Mouse (Mus musculus): ENCODE measurements around the gene Pip5k1b. TPM values are rescaled to one million over a fixed set of nuclear protein-coding genes. Genes with fewer than 3 reads are reported as not detected.

The Pip5k1b gene
- polyA plus RNA-seq, 1 experiment from 2014 or later: 1.8 TPM

DNA sequence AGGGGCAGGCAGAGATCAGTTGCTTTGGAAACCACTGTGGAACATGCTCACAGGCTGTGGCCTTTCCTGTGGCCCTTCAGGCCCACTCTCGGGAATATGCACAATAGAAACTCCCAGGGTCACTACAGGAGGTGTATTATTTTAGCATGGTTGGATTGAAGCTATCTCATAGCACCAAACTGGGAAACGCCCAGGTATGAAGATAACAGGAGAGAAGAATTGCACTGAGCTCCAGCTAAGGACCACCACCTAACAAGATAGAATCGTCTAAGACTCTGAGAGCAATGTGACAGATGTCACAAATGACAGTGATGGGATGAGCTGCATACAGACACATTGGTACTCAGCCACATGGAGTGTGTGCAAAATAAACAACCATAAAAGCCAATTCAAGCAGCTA lies 281.4 kb downstream of the Pip5k1b start:
- ATAC-seq: no peak
- H3K4me2 ChIP-seq (ENCODE audit: low read length): no peak overlapping the region
- H3K4me3 ChIP-seq (replicated peaks; ENCODE audit: low read length): no peak overlapping the region
- no peaks in the 10 kb centered on the region for H3K36me3 ChIP-seq (ENCODE audit: control insufficient read depth, insufficient read depth)
- H3K27me3 ChIP-seq (replicated peaks; ENCODE audit: control insufficient read depth, insufficient read depth, low read length): no peaks in the 10 kb centered on the region
- H3K9ac ChIP-seq (replicated peaks; ENCODE audit: low read depth, low read length): no peak overlapping the region
- no peak overlapping the region for H3K27ac ChIP-seq (ENCODE audit: low read length)
- 55% methylated on average over 3 of the region's 3 CpGs for WGBS
- H3K4me1 ChIP-seq (replicated peaks; ENCODE audit: control insufficient read depth, insufficient read depth, low read length): peaks cover 11% of the 10 kb centered on the region
- no peaks in the 10 kb centered on the region for H3K9me3 ChIP-seq (ENCODE audit: control insufficient read depth, low read length)

DNA sequence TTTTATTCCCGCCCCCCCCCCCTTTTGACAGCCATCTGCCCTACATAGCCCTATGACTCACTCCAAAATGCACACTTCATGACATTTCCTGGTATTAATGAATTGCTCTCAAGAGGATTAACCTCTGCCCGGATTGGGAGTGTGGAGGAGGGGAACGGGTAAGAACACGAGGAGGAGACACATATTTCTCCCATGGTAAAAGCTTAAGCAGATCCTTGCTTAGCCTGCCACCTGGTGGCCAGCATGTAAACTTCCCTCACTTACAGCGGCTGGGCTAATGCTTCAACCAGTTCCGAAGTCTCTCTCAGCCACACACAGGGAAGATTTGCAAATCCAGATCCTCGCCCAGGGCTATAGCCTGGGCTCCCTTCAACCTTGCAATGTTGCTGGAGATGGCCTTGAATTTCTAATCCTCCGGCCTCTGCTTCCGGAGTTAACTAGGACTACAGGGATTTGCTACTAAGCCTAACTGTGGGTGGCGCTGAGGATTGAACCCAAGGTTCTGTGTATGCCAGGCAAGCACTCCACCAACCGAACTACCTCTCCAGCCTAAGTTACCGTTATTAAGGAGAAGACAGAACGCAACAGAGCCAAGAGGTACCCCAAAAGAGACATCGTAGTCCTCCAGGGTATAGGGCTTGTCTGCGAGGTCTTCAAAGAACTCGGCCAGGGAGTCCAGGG lies 283.8 kb downstream of the Pip5k1b start:
- no peak overlapping the region for H3K9ac ChIP-seq (replicated peaks; ENCODE audit: low read depth, low read length)
- H3K4me2 ChIP-seq (ENCODE audit: low read length): peak overlapping the region; percentile 38
- H3K27me3 ChIP-seq (replicated peaks; ENCODE audit: control insufficient read depth, insufficient read depth, low read length): no peaks in the 10 kb centered on the region
- no peaks in the 10 kb centered on the region for H3K36me3 ChIP-seq (ENCODE audit: control insufficient read depth, insufficient read depth)
- peaks cover 29% of the 10 kb centered on the region for H3K4me1 ChIP-seq (replicated peaks; ENCODE audit: control insufficient read depth, insufficient read depth, low read length)
- H3K9me3 ChIP-seq (ENCODE audit: control insufficient read depth, low read length): no peaks in the 10 kb centered on the region
- H3K27ac ChIP-seq (ENCODE audit: low read length): no peak overlapping the region
- H3K4me3 ChIP-seq (replicated peaks; ENCODE audit: low read length): no peak overlapping the region
- WGBS: 42% methylated on average over 16 of the region's 16 CpGs
- ATAC-seq: peak; percentile 80

DNA sequence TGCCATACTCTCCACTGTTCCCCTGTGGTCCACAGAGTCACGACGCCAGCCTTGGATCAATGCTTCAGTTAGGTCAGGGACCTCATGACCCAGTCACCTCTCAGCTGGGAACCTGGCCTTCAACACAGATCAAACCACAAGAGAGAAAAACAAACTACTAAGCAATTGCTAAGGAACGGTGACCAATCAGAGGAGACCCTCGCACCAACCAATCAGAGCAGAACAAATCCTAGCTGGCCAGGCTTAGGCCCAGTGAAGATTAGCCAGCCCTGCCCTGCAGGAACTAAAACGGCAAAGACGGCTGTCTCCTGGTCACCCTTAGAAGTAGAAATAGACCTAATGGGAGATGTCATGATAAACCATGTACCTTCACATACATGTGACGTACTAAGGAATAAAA lies 284.3 kb downstream of the Pip5k1b start:
- ATAC-seq: peak; percentile 50
- Histone ChIP-seq H3K4me2 (ENCODE audit: low read length) (peak overlapping the region; percentile 38), H3K27ac (ENCODE audit: low read length) (no peak overlapping the region), H3K36me3 (ENCODE audit: control insufficient read depth, insufficient read depth) (no peaks in the 10 kb centered on the region), H3K27me3 (replicated peaks; ENCODE audit: control insufficient read depth, insufficient read depth, low read length) (no peaks in the 10 kb centered on the region), H3K4me1 (replicated peaks; ENCODE audit: control insufficient read depth, insufficient read depth, low read length) (peaks cover 29% of the 10 kb centered on the region), H3K4me3 (replicated peaks; ENCODE audit: low read length) (no peak overlapping the region), H3K9me3 (ENCODE audit: control insufficient read depth, low read length) (no peaks in the 10 kb centered on the region), H3K9ac (replicated peaks; ENCODE audit: low read depth, low read length) (no peak overlapping the region)
- WGBS: 38% methylated on average over 7 of the region's 7 CpGs

DNA sequence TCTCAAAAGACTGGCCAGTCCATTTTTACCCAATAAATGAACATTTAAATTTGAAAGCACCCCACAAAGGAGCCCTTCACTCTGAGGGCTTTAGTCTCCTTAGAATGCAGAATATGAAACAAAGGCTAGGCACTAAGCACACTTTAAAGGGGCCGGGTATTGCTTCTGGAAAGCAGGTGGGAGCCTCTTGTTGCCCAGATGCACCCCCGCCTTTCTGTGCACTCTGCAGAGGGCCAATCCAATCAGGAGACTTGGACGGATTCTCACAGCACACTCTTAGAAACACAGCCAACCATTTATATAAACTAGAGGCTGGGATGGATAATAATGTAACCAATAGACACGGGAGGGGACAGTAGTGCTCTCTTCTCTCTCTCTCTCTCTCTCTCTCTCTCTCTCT lies 287.1 kb downstream of the Pip5k1b start:
- H3K27me3 ChIP-seq (replicated peaks; ENCODE audit: control insufficient read depth, insufficient read depth, low read length): no peaks in the 10 kb centered on the region
- H3K4me3 ChIP-seq (replicated peaks; ENCODE audit: low read length): no peak overlapping the region
- peak overlapping the region; percentile 28 for H3K4me2 ChIP-seq (ENCODE audit: low read length)
- 11% methylated on average over 4 of the region's 4 CpGs for WGBS
- peak; percentile 78 for ATAC-seq
- peak overlapping the region; percentile 12; the same call in 1 of the 2 replicates for H3K9ac ChIP-seq (replicated peaks; ENCODE audit: low read depth, low read length)
- no peaks in the 10 kb centered on the region; the same call in 1 of the 2 replicates for H3K36me3 ChIP-seq (ENCODE audit: control insufficient read depth, insufficient read depth)
- H3K4me1 ChIP-seq (replicated peaks; ENCODE audit: control insufficient read depth, insufficient read depth, low read length): peaks cover 29% of the 10 kb centered on the region
- H3K9me3 ChIP-seq (ENCODE audit: control insufficient read depth, low read length): no peaks in the 10 kb centered on the region
- peak overlapping the region; percentile 74 for H3K27ac ChIP-seq (ENCODE audit: low read length)

DNA sequence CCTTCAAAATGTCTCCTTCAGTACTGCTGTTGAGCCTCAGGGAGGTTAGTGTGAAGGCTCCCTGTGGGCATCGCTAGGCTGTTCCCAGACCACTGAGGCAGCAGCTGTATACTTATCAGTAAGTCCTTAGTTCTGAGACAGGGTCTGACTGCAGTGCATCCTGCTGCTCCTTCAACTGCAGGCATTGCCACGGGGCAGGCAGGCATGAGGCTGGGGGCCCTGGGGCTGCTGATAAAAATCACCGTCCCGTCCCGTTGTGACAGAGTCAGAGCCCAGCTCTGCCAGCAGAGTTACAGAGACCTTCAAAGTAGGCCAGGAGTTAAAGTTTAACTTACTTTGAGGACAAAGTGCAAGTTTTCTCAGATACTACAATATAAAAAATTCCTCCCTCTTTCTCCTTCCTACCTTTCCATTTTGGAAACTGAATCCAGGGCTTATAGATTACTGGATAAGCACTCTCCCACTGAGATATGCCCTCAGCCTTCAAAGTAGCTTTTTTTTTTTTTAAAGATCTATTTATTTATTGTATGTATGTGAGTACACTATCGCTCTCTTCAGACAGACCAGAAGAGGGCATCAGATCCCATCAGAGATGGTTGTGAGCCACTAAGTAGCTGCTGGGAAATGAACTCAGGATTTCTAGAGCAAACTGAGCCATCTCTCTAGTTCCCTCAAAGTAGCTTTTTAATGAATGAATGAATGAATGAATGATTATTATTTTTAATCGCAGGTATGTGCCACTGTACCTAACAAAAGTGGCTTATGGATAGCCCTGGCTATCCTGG lies 289.4 kb downstream of the Pip5k1b start:
- Histone ChIP-seq H3K4me3 (replicated peaks; ENCODE audit: low read length) (no peak overlapping the region), H3K27me3 (replicated peaks; ENCODE audit: control insufficient read depth, insufficient read depth, low read length) (no peaks in the 10 kb centered on the region), H3K4me2 (ENCODE audit: low read length) (no peak overlapping the region), H3K9me3 (ENCODE audit: control insufficient read depth, low read length) (no peaks in the 10 kb centered on the region), H3K4me1 (replicated peaks; ENCODE audit: control insufficient read depth, insufficient read depth, low read length) (peaks cover 24% of the 10 kb centered on the region), H3K27ac (ENCODE audit: low read length) (no peak overlapping the region), H3K36me3 (ENCODE audit: control insufficient read depth, insufficient read depth) (no peaks in the 10 kb centered on the region; the same call in 1 of the 2 replicates), H3K9ac (replicated peaks; ENCODE audit: low read depth, low read length) (no peak overlapping the region)
- WGBS: 92% methylated on average over 7 of the region's 7 CpGs
- no peak for ATAC-seq

DNA sequence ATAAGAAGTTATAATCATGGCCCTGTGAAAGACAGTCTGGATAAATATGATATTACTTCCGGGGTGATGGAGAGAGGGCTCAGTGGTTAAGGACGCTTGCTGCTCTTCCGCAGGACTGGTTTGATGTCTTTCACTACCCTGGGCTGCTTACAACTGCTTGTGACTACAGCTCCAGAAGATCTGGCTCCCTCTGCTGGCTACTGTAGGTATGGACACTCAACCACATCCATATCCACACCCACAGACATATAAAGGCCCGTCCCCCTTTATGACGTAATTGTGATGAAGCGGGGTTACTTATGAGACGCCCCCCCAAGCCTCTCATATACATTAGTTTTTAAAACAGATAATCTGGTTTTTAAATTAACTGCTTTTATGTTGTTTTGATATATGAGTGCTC lies 290.7 kb downstream of the Pip5k1b start:
- Histone ChIP-seq H3K4me1 (replicated peaks; ENCODE audit: control insufficient read depth, insufficient read depth, low read length) (peaks cover 24% of the 10 kb centered on the region), H3K4me3 (replicated peaks; ENCODE audit: low read length) (no peak overlapping the region), H3K9ac (replicated peaks; ENCODE audit: low read depth, low read length) (no peak overlapping the region), H3K4me2 (ENCODE audit: low read length) (no peak overlapping the region), H3K36me3 (ENCODE audit: control insufficient read depth, insufficient read depth) (no peaks in the 10 kb centered on the region; the same call in 1 of the 2 replicates), H3K27ac (ENCODE audit: low read length) (no peak overlapping the region), H3K27me3 (replicated peaks; ENCODE audit: control insufficient read depth, insufficient read depth, low read length) (no peaks in the 10 kb centered on the region), H3K9me3 (ENCODE audit: control insufficient read depth, low read length) (no peaks in the 10 kb centered on the region)
- ATAC-seq: peak; percentile 62
- 42% methylated on average over 7 of the region's 7 CpGs for WGBS

DNA sequence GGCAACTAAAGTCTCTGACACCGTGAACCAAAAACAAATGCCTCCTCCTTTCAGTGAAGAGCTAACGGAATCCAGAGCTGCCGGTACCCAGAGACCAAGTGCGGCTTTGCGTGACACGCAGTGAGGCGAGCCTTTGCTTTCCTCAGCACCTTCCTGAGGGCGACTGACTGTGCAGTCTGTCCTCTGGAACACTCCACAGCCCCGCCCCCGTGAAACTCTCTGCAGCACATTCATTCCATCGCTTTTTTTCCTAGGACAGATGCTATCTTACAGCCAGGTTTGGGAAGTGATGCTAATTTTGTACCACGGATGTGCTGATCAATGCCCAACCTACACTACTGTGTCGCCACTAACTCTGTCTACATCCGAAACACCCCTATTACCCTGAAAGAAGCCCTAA lies 292.9 kb downstream of the Pip5k1b start:
- H3K36me3 ChIP-seq (ENCODE audit: control insufficient read depth, insufficient read depth): no peaks in the 10 kb centered on the region; the same call in 1 of the 2 replicates
- peaks cover 7% of the 10 kb centered on the region for H3K4me1 ChIP-seq (replicated peaks; ENCODE audit: control insufficient read depth, insufficient read depth, low read length)
- H3K4me2 ChIP-seq (ENCODE audit: low read length): no peak overlapping the region
- no peak overlapping the region for H3K9ac ChIP-seq (replicated peaks; ENCODE audit: low read depth, low read length)
- no peak overlapping the region for H3K4me3 ChIP-seq (replicated peaks; ENCODE audit: low read length)
- no peaks in the 10 kb centered on the region for H3K9me3 ChIP-seq (ENCODE audit: control insufficient read depth, low read length)
- ATAC-seq: no peak
- H3K27ac ChIP-seq (ENCODE audit: low read length): no peak overlapping the region
- no peaks in the 10 kb centered on the region for H3K27me3 ChIP-seq (replicated peaks; ENCODE audit: control insufficient read depth, insufficient read depth, low read length)
- 95% methylated on average over 14 of the region's 14 CpGs for WGBS

DNA sequence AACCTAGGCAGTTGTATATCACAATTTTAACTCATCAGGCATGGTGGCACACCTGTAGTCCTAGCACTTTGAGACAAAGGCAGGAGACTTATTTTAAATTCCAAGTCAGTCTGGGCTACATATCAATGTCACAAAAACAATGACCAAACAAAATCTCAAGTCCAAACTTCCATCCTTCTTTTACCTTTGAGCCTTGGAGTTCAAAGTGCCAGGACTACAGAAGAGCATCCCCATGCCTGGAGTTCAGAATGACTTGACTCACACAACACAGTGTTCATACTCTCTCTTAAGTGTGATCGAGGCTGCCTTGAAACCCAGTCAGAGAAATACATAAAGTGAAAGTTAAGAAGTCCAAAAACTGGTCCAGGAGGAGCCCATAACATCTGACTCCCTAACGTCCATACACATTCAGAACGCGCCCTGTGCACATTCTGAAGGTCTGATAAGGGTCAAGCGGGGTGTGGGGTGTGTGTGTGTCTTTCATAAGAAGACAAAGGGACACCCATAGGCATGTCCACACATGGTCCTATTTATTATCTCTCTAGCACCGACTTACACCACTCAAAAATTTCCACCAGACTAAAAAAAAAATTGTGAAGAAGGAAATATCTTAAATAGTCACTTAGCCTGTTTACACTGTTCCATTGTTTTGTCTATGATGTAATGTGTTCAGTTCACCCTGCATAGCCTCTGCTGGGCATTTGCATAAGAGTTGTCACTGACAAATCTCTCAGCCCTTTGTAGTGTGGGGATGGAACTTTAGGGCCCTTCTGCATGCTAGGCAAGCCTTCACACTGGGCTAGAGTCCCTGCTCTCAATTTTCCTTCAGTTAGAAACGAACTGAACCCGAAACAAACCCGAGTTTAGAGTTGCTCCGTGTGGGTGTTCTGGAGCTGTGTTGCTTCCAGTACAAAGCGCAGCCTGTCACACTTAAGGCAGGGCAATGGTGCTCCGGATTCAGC lies 296.0 kb downstream of the Pip5k1b start:
- Histone ChIP-seq H3K9me3 (ENCODE audit: control insufficient read depth, low read length) (no peaks in the 10 kb centered on the region), H3K27ac (ENCODE audit: low read length) (no peak overlapping the region), H3K36me3 (ENCODE audit: control insufficient read depth, insufficient read depth) (no peaks in the 10 kb centered on the region), H3K9ac (replicated peaks; ENCODE audit: low read depth, low read length) (no peak overlapping the region), H3K4me2 (ENCODE audit: low read length) (no peak overlapping the region), H3K4me1 (replicated peaks; ENCODE audit: control insufficient read depth, insufficient read depth, low read length) (no peaks in the 10 kb centered on the region), H3K27me3 (replicated peaks; ENCODE audit: control insufficient read depth, insufficient read depth, low read length) (no peaks in the 10 kb centered on the region), H3K4me3 (replicated peaks; ENCODE audit: low read length) (no peak overlapping the region)
- WGBS: 59% methylated on average over 12 of the region's 12 CpGs
- ATAC-seq: peak; percentile 43; the same call in 1 of the 2 replicates

DNA sequence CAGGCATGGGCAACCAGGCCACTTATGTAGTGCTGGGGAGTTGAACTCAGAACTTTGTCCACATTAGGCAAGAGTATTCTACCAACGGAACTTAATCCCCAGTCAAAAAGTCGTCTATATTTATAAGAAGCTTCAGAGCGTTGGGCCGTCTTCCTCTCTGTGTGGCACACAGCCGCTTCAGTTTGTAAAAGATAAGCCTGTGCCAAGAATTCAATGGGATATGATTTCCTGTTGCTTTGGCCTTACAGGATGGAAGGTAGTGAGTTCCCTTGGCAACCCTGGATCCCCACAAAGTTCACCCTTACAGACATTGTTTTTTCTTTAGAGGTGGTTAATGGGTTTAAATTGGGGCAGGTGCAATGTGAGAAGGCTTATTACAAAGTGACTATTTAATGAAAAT lies 297.3 kb downstream of the Pip5k1b start:
- Histone ChIP-seq H3K9ac (replicated peaks; ENCODE audit: low read depth, low read length) (no peak overlapping the region), H3K4me1 (replicated peaks; ENCODE audit: control insufficient read depth, insufficient read depth, low read length) (no peaks in the 10 kb centered on the region; the same call in 1 of the 2 replicates), H3K36me3 (ENCODE audit: control insufficient read depth, insufficient read depth) (no peaks in the 10 kb centered on the region), H3K4me3 (replicated peaks; ENCODE audit: low read length) (no peak overlapping the region), H3K27ac (ENCODE audit: low read length) (no peak overlapping the region), H3K27me3 (replicated peaks; ENCODE audit: control insufficient read depth, insufficient read depth, low read length) (no peaks in the 10 kb centered on the region), H3K4me2 (ENCODE audit: low read length) (no peak overlapping the region), H3K9me3 (ENCODE audit: control insufficient read depth, low read length) (no peaks in the 10 kb centered on the region)
- 85% methylated on average over 5 of the region's 5 CpGs for WGBS
- ATAC-seq: no peak

Data from forebrain, embryonic 16.5 days (tissue).